Mouse (Mus musculus) liver, postnatal 0 days (tissue): ENCODE measurements around the gene Vegfa.

Experiments used
- CTCF ChIP-seq: sonication (generic); IDR thresholded peaks from 2 replicates; pipeline ENCODE4 v1.5.1; 2016; ENCODE audit warnings: antibody characterized with exemption, low read depth
- EP300 ChIP-seq: IDR thresholded peaks from 2 replicates; pipeline ENCODE4 v1.6.1; 2016; ENCODE audit warnings: antibody characterized with exemption, low read depth, mild to moderate bottlenecking

- TF ChIP-seq CTCF (no peak), EP300 (no peak)
Observed at GRCm38 (mm10) chr17:46024192-46024591, 8.0 kb downstream of the Vegfa start.
